Mouse (Mus musculus): ENCODE measurements around the gene Sec23ip. TPM values are rescaled to one million over a fixed set of nuclear protein-coding genes. Genes with fewer than 3 reads are reported as not detected.

Sec23ip gene
- polyA plus RNA-seq, 1 experiment from 2014 or later, result 35.7 TPM

GRCm38 (mm10) chr7:128781846-128782245, 37.1 kb downstream of the Sec23ip start:
- 98% methylated on average over 3 of the region's 3 CpGs for WGBS
- peaks cover 68% of the 10 kb centered on the region for H3K36me3 ChIP-seq
- H3K27me3 ChIP-seq (replicated peaks), result no peaks in the 10 kb centered on the region
- no peaks in the 10 kb centered on the region for H3K9me3 ChIP-seq (replicated peaks)
- H3K27ac ChIP-seq (replicated peaks), result no peak overlapping the region
- ATAC-seq (ENCODE audit: low FRiP score), result no peak
- H3K4me1 ChIP-seq, result 0 out of 2 replicates have a peak, but pooled peaks cover 2% of the 10 kb centered on the region
- no peak overlapping the region for H3K4me2 ChIP-seq
- H3K4me3 ChIP-seq (replicated peaks), result no peak overlapping the region
- no peak overlapping the region for H3K9ac ChIP-seq (replicated peaks)

DNA sequence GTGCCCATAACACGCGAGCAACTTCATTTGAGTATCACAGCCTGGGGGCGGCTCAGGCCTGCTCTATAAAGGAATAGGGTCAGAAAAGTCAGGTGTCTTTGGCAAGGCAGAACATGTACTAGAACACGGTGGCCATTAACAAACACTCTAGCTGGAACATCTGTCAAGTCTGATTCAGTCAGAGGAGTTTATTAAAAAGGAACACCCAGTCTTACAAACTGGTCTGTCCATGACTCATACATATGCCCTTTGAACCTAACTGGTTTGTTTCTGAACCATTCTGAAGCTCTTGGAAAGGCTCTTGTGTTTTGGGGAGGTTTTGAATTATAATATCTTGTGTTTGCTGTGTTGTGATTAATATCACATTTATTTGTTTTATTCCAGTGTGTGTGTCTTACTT, 45.3 kb downstream of the Sec23ip start:
- no peaks in the 10 kb centered on the region for H3K9me3 ChIP-seq (replicated peaks)
- H3K4me2 ChIP-seq, result no peak overlapping the region
- H3K9ac ChIP-seq (replicated peaks), result no peak overlapping the region
- 85% methylated on average over 4 of the region's 4 CpGs for WGBS
- no peak overlapping the region for H3K27ac ChIP-seq (replicated peaks)
- no peak overlapping the region for H3K4me3 ChIP-seq (replicated peaks)
- ATAC-seq (ENCODE audit: low FRiP score), result no peak
- H3K4me1 ChIP-seq, result no peaks in the 10 kb centered on the region
- peaks cover 13% of the 10 kb centered on the region for H3K36me3 ChIP-seq
- H3K27me3 ChIP-seq (replicated peaks), result no peaks in the 10 kb centered on the region

GRCm38 (mm10) chr7:128793464-128793863, 48.7 kb downstream of the Sec23ip start:
- no peaks in the 10 kb centered on the region for H3K36me3 ChIP-seq
- H3K27me3 ChIP-seq (replicated peaks), result no peaks in the 10 kb centered on the region
- WGBS, result 84% methylated on average over 4 of the region's 4 CpGs

DNA sequence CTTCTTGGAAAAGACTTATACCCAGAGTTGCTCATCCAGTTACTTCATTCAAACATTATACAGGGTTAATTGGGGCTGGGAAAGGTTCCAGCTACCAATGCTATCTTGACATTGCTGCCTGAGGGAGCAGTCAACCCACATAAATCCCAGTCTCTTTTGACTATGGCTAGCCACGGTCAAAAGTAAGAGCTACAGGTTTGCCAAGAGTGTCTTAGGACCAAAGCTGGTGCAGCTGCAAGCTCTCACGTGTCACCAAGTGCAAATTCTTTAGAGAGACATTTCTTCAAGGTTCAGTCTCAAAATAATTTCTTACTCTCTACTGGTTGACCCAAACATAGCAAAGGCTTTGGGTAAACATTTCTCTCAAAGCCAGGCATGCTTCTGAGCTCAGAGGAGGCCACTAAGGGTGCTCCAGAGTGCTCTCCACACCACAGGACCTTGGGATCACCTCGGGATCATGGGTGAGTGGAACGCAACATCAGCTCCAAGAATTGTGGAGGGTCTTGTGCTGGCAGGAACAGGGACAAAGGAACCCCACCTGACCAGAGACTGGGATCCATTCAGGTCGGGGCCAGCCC, 80.3 kb downstream of the Sec23ip start:
- H3K36me3 ChIP-seq, result no peaks in the 10 kb centered on the region
- ATAC-seq (ENCODE audit: low FRiP score), result no peak
- WGBS, result 81% methylated on average over 5 of the region's 5 CpGs

More at GRCm38 (mm10) chr7:128793464-128793863, 48.7 kb downstream of the Sec23ip start:
- H3K4me1 ChIP-seq, result no peaks in the 10 kb centered on the region
- no peaks in the 10 kb centered on the region for H3K9me3 ChIP-seq (replicated peaks)
- no peak overlapping the region for H3K27ac ChIP-seq (replicated peaks)
- H3K4me2 ChIP-seq, result no peak overlapping the region
- no peak overlapping the region for H3K9ac ChIP-seq (replicated peaks)
- no peak overlapping the region for H3K4me3 ChIP-seq (replicated peaks)
- no peak for ATAC-seq (ENCODE audit: low FRiP score)

GRCm38 (mm10) chr7:128832455-128833081, 87.8 kb downstream of the Sec23ip start:
- Histone ChIP-seq H3K27me3 (replicated peaks) (no peaks in the 10 kb centered on the region), H3K27ac (replicated peaks) (no peak overlapping the region), H3K4me2 (no peak overlapping the region), H3K36me3 (no peaks in the 10 kb centered on the region), H3K4me3 (replicated peaks) (no peak overlapping the region), H3K9me3 (replicated peaks) (no peaks in the 10 kb centered on the region), H3K9ac (replicated peaks) (no peak overlapping the region), H3K4me1 (peaks cover 10% of the 10 kb centered on the region; the same call in 1 of the 2 replicates)
- WGBS, result 46% methylated on average over 12 of the region's 12 CpGs
- no peak for ATAC-seq (ENCODE audit: low FRiP score)

More for the DNA sequence above, 80.3 kb downstream of the Sec23ip start:
- Histone ChIP-seq H3K4me1 (no peaks in the 10 kb centered on the region), H3K4me3 (replicated peaks) (no peak overlapping the region), H3K27me3 (replicated peaks) (no peaks in the 10 kb centered on the region), H3K27ac (replicated peaks) (no peak overlapping the region), H3K9me3 (replicated peaks) (no peaks in the 10 kb centered on the region), H3K9ac (replicated peaks) (no peak overlapping the region), H3K4me2 (no peak overlapping the region)

DNA sequence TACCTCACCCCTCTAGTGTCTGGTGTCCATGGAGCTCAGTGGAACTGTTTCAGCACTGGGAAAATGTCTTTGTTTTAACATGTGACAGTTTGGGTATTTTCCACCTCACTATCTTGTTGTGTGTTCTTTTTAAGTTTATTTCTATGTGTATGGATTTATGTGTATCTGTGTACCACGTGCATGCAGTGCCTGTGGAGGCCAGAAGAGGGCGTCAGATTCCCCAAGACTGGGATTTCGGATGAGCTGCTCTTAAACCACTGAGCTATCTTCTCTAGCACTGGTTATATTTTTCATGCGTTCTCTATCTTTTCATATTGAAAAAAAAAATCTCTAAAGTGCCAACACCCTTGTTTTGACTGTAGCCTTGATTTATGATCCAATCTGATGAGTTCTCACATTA, 88.5 kb downstream of the Sec23ip start:
- Histone ChIP-seq H3K9ac (replicated peaks) (no peak overlapping the region), H3K9me3 (replicated peaks) (no peaks in the 10 kb centered on the region), H3K36me3 (no peaks in the 10 kb centered on the region), H3K27ac (replicated peaks) (no peak overlapping the region), H3K4me1 (peaks cover 10% of the 10 kb centered on the region; the same call in 1 of the 2 replicates), H3K4me2 (no peak overlapping the region), H3K4me3 (replicated peaks) (no peak overlapping the region), H3K27me3 (replicated peaks) (no peaks in the 10 kb centered on the region)
- 89% methylated on average over 4 of the region's 4 CpGs for WGBS
- no peak for ATAC-seq (ENCODE audit: low FRiP score)

Small RNA genes lying within 50 kb of the gene (microRNA-seq; reads per million reads assigned to microRNA genes)
- not detected for gene Gm25778

Other genes with a start within 250 kb of the Sec23ip start
- gene Bag3, start 221.3 kb upstream of the Sec23ip start, polyA plus RNA-seq (2015; fragmentation: Nextera tagmentation; extraction: Ambion mirVana), result 2.6 and 4.5 TPM in 2 replicates
- gene Inpp5f, start 133.6 kb upstream of the Sec23ip start, polyA plus RNA-seq (2015; fragmentation: Nextera tagmentation; extraction: Ambion mirVana), result 398 and 441 TPM in 2 replicates
- 39.5 and 42.8 TPM in 2 replicates for gene Mcmbp, start 4.4 kb upstream of the Sec23ip start, polyA plus RNA-seq (2015; fragmentation: Nextera tagmentation; extraction: Ambion mirVana)

Data from neural tube, embryonic 15.5 days (tissue).